Mouse (Mus musculus) MEL (cell line): ENCODE measurements around the gene Schip1. TPM values are rescaled to one million over a fixed set of nuclear protein-coding genes. Genes with fewer than 3 reads are reported as not detected.

Experiments
- DNase-seq: peaks from one replicate; pipeline ENCODE4 v3.0.0; 2011; ENCODE audit warnings: low read depth, low spot score
- H3K27ac ChIP-seq: 2 replicates; pipeline ENCODE4 v1.5.1; 2012; ENCODE audit warnings: low read depth, mild to moderate bottlenecking, control low read depth, low read length, moderate library complexity; ENCODE audit not compliant: control insufficient read depth
- H3K27me3 ChIP-seq, 2 experiments: fragments of 150-350 bp in 1 of 2; sonication (generic) in 1 of 2; 2 replicates each; pipeline ENCODE4 v1.6.1; 2012; ENCODE audit warnings: low read length in 2 of 2, mild to moderate bottlenecking in 2 of 2, improper control_type of control experiment in 1 of 2, moderate library complexity in 1 of 2; ENCODE audit not compliant: insufficient read depth in 2 of 2, control insufficient read depth in 1 of 2
- H3K36me3 ChIP-seq, 2 experiments: 2 replicates each; pipeline ENCODE4 v1.6.1; 2012 to 2014; ENCODE audit warnings: low read length in 2 of 2, improper control_type of control experiment in 1 of 2, inconsistent platforms in 1 of 2, mild to moderate bottlenecking in 1 of 2; ENCODE audit not compliant: insufficient read depth in 2 of 2, control insufficient read depth in 1 of 2
- H3K4me1 ChIP-seq, 2 experiments: fragments of 150-350 bp in 1 of 2; sonication (generic) in 1 of 2; 2 replicates each; pipeline ENCODE4 v1.6.1; 2012; ENCODE audit warnings: low read length in 2 of 2, improper control_type of control experiment in 1 of 2, mild to moderate bottlenecking in 1 of 2; ENCODE audit not compliant: insufficient read depth in 2 of 2, control insufficient read depth in 1 of 2
- H3K4me3 ChIP-seq, 2 experiments: fragments of 150-350 bp in 1 of 2; sonication (generic) in 1 of 2; 2 replicates each; pipeline ENCODE4 v1.5.1; 2012; ENCODE audit warnings: low read depth in 2 of 2, low read length in 2 of 2, mild to moderate bottlenecking in 2 of 2, moderate library complexity in 2 of 2, control low read depth in 1 of 2, improper control_type of control experiment in 1 of 2; ENCODE audit not compliant: control insufficient read depth in 1 of 2, insufficient read depth in 1 of 2
- H3K79me2 ChIP-seq: 2 replicates; pipeline ENCODE4 v1.6.1; 2012; ENCODE audit warnings: mild to moderate bottlenecking, low read length, moderate library complexity; ENCODE audit not compliant: control insufficient read depth, poor library complexity, insufficient read depth
- H3K9ac ChIP-seq: 2 replicates; pipeline ENCODE4 v1.6.1; 2012; ENCODE audit warnings: low read depth, mild to moderate bottlenecking, control low read depth, low read length, moderate library complexity; ENCODE audit not compliant: control insufficient read depth, poor library complexity, severe bottlenecking
- H3K9me3 ChIP-seq: fragments of 150-350 bp; sonication (generic); replicated peaks from 2 replicates; pipeline ENCODE4 v1.6.1; 2012; ENCODE audit warnings: mild to moderate bottlenecking, low read length, improper control_type of control experiment, moderate library complexity; ENCODE audit not compliant: insufficient read depth
- CTCF ChIP-seq, 3 experiments: IDR thresholded peaks in 2 of 3; conservative IDR thresholded peaks in 1 of 3; 2 replicates each; pipeline ENCODE4 v1.5.1; 2011 to 2012; ENCODE audit warnings: low read length in 3 of 3, low read depth in 2 of 3, mild to moderate bottlenecking in 2 of 3, improper control_type of control experiment in 1 of 3, inconsistent platforms in 1 of 3, mixed read lengths in 1 of 3, moderate library complexity in 1 of 3; ENCODE audit not compliant: control insufficient read depth in 1 of 3, insufficient read depth in 1 of 3, poor library complexity in 1 of 3, severe bottlenecking in 1 of 3
- HCFC1 ChIP-seq: IDR thresholded peaks from 2 replicates; pipeline ENCODE4 v1.6.1; 2012; ENCODE audit warnings: low read depth, mild to moderate bottlenecking, inconsistent platforms, low read length, improper control_type of control experiment, moderate library complexity
- JUND ChIP-seq: IDR thresholded peaks from 2 replicates; pipeline ENCODE4 v1.6.1; 2011; ENCODE audit warnings: low read depth, mild to moderate bottlenecking, improper control_type of control experiment, low read length
- MAFK ChIP-seq: IDR thresholded peaks from 2 replicates; pipeline ENCODE4 v1.6.1; 2011; ENCODE audit warnings: low read depth, mild to moderate bottlenecking, low read length, improper control_type of control experiment, borderline replicate concordance
- MEF2A ChIP-seq: IDR thresholded peaks from 2 replicates; pipeline ENCODE4 v1.6.1; 2014; ENCODE audit warnings: low read depth, mild to moderate bottlenecking, inconsistent platforms, low read length, improper control_type of control experiment; ENCODE audit not compliant: poor library complexity, insufficient replicate concordance, severe bottlenecking; ENCODE audit errors: extremely low read depth
- MYC ChIP-seq: IDR thresholded peaks from 2 replicates; pipeline ENCODE4 v1.6.1; 2011; ENCODE audit warnings: low read depth, mild to moderate bottlenecking, low read length, improper control_type of control experiment, moderate library complexity
- POLR2AphosphoS2 ChIP-seq: IDR thresholded peaks from 2 replicates; pipeline ENCODE4 v1.6.1; 2011; ENCODE audit warnings: low read length, improper control_type of control experiment
- RAD21 ChIP-seq: IDR thresholded peaks from 2 replicates; pipeline ENCODE4 v1.6.1; 2011; ENCODE audit warnings: mild to moderate bottlenecking, low read depth, low read length, improper control_type of control experiment
- SMC3 ChIP-seq: IDR thresholded peaks from 2 replicates; pipeline ENCODE4 v1.6.1; 2011; ENCODE audit warnings: low read depth, low read length, improper control_type of control experiment
- TAL1 ChIP-seq: IDR thresholded peaks from 2 replicates; pipeline ENCODE4 v1.6.1; 2012; ENCODE audit warnings: mild to moderate bottlenecking, inconsistent platforms, low read length, moderate library complexity, mixed read lengths
- USF1 ChIP-seq: IDR thresholded peaks from 2 replicates; pipeline ENCODE4 v1.6.1; 2014; ENCODE audit warnings: low read depth, mild to moderate bottlenecking, inconsistent platforms, low read length, improper control_type of control experiment, moderate library complexity
- USF2 ChIP-seq, 2 experiments: IDR thresholded peaks; 2 replicates each; pipeline ENCODE4 v1.6.1; 2011 to 2012; ENCODE audit warnings: improper control_type of control experiment in 2 of 2, low read length in 2 of 2, borderline replicate concordance in 1 of 2, inconsistent platforms in 1 of 2, low read depth in 1 of 2, mild to moderate bottlenecking in 1 of 2; ENCODE audit not compliant: insufficient read depth in 1 of 2
- ZC3H11A ChIP-seq: IDR thresholded peaks from 2 replicates; pipeline ENCODE4 v1.6.1; 2012; ENCODE audit warnings: low read depth, mild to moderate bottlenecking, inconsistent platforms, low read length, improper control_type of control experiment
- ZKSCAN1 ChIP-seq: IDR thresholded peaks from 2 replicates; pipeline ENCODE4 v1.6.1; 2012; ENCODE audit warnings: low read depth, mild to moderate bottlenecking, inconsistent platforms, low read length, improper control_type of control experiment, moderate library complexity
- ZMIZ1 ChIP-seq: IDR thresholded peaks from 2 replicates; pipeline ENCODE4 v1.6.1; 2012; ENCODE audit warnings: low read depth, mild to moderate bottlenecking, inconsistent platforms, low read length, improper control_type of control experiment, moderate library complexity
- ZNF384 ChIP-seq: IDR thresholded peaks from 2 replicates; pipeline ENCODE4 v1.6.1; 2012; ENCODE audit warnings: low read depth, mild to moderate bottlenecking, inconsistent platforms, low read length, improper control_type of control experiment
- polyA plus RNA-seq, 2 experiments: library from polyadenylated mRNA; stranded (reverse) in 1 of 2; unstranded in 1 of 2; fragments of >175 nt in 1 of 2; fragments of >200 nt in 1 of 2; gene quantifications; 2 replicates each; pipeline versions ENCODE4 v1.2.1 to v1.2.4; 2012; ENCODE audit warnings: low replicate concordance in 2 of 2, low read depth in 1 of 2; ENCODE audit not compliant: insufficient read length in 2 of 2, insufficient read depth in 1 of 2, missing spikeins in 1 of 2
- total RNA-seq: library from RNA; depleted of rRNA; stranded (reverse); fragments of 300-350 nt; gene quantifications from 2 replicates; pipeline ENCODE4 v1.2.3, GENCODE M21; 2012

Schip1 gene
- total and polyA plus RNA-seq, 3 experiments: 10.1 to 12.4 TPM; not detected in 1

- H3K36me3 ChIP-seq: no peaks in the 10 kb centered on the region
- TF ChIP-seq POLR2AphosphoS2 (no peak), TAL1 (no peak), MYC (no peak), HCFC1 (no peak), USF2 (IDR thresholded peaks at IDR 0.05; ENCODE audit: borderline replicate concordance in 1 of 2, insufficient read depth in 1 of 2, low read depth in 1 of 2, low read length in 2 of 2) (no peak), MEF2A (no peak), ZKSCAN1 (no peak)
- H3K79me2 ChIP-seq: no peaks in the 10 kb centered on the region
- no peak overlapping the region for H3K27ac ChIP-seq
- no peaks in the 10 kb centered on the region for H3K4me1 ChIP-seq
- no peak overlapping the region for H3K9ac ChIP-seq
- no peak for DNase-seq
- no peaks in the 10 kb centered on the region for H3K9me3 ChIP-seq
- peaks cover 1 to 3% of the 10 kb centered on the region in 2 experiments; a peak in 3 of 4 replicates for H3K27me3 ChIP-seq
- no peak overlapping the region for H3K4me3 ChIP-seq
Measured at GRCm38 (mm10) chr3:68484021-68484420, 419.4 kb downstream of the Schip1 start.

- DNase-seq: no peak
- Histone ChIP-seq H3K79me2 (no peaks in the 10 kb centered on the region), H3K27ac (no peak overlapping the region), H3K4me1 (no peaks in the 10 kb centered on the region), H3K9ac (no peak overlapping the region), H3K27me3 (peaks cover 1 to 3% of the 10 kb centered on the region in 2 experiments; a peak in 3 of 4 replicates), H3K9me3 (no peaks in the 10 kb centered on the region), H3K36me3 (no peaks in the 10 kb centered on the region), H3K4me3 (no peak overlapping the region)
- TF ChIP-seq USF1: no peak
- peak in 1 of 3 experiments; percentile 34; a peak in 2 of 6 replicates for TF ChIP-seq CTCF (IDR thresholded peaks at IDR 0.05 in 2 of 3, conservative IDR thresholded peaks at IDR 0.05 in 1 of 3; ENCODE audit: control insufficient read depth in 1 of 3, insufficient read depth in 1 of 3, low read depth in 2 of 3, low read length in 3 of 3, poor library complexity in 1 of 3, severe bottlenecking in 1 of 3)
- TF ChIP-seq RAD21: peak; percentile 26
- TF ChIP-seq SMC3: peak; percentile 47
- peak; percentile 60 for TF ChIP-seq ZNF384
Measured at GRCm38 (mm10) chr3:68484561-68484960, 420.0 kb downstream of the Schip1 start.

- Histone ChIP-seq H3K79me2 (no peaks in the 10 kb centered on the region), H3K4me3 (no peak overlapping the region), H3K9ac (no peak overlapping the region), H3K27me3 (peaks cover 0 to 1% of the 10 kb centered on the region in 2 experiments; a peak in 2 of 4 replicates), H3K27ac (no peak overlapping the region), H3K36me3 (no peaks in the 10 kb centered on the region), H3K4me1 (0 out of 4 replicates have a peak, but pooled peaks cover 0 to 1% of the 10 kb centered on the region in 2 experiments), H3K9me3 (no peaks in the 10 kb centered on the region)
- DNase-seq: no peak
- TF ChIP-seq MAFK: no peak
- TF ChIP-seq ZMIZ1: no peak
- TF ChIP-seq ZC3H11A: no peak
- no peak for TF ChIP-seq MYC
- no peak for TF ChIP-seq JUND
Measured at GRCm38 (mm10) chr3:68487621-68488020, 423.0 kb downstream of the Schip1 start.
